Mouse (Mus musculus): ENCODE results near the gene Hoxc9.

GRCm38 (mm10) chr15:102936279-102936972 is 39.8 kb upstream of the Hoxc9 start, which contains the start of gene Hoxc12:
- TF ChIP-seq NELFE (IDR thresholded peaks at IDR 0.05; ENCODE audit: low read depth, low read length) (no peak), MAZ (IDR thresholded peaks at IDR 0.05; ENCODE audit: low read depth, low read length) (no peak), SIN3A (IDR thresholded peaks at IDR 0.05; ENCODE audit: low read length) (no peak), POLR2A (IDR thresholded peaks at IDR 0.05; ENCODE audit: low read depth, low read length) (no peak), ZMIZ1 (IDR thresholded peaks at IDR 0.05; ENCODE audit: low read depth, low read length) (no peak), CTCF (conservative IDR thresholded peaks at IDR 0.05 in 1 of 2, IDR thresholded peaks at IDR 0.05 in 1 of 2; ENCODE audit: low read depth in 2 of 2, low read length in 2 of 2) (no peak), GABPA (IDR thresholded peaks at IDR 0.05; ENCODE audit: insufficient replicate concordance, low read depth, low read length) (no peak), TCF12 (IDR thresholded peaks at IDR 0.05; ENCODE audit: low read depth, low read length) (no peak), UBTF (IDR thresholded peaks at IDR 0.05; ENCODE audit: low read depth, low read length) (no peak), USF1 (IDR thresholded peaks at IDR 0.05; ENCODE audit: low read depth, low read length) (no peak)

Measured in CH12.LX (cell line).